8 mouse cellular contexts compared by ENCODE assay signal in the genomic region with DNA sequence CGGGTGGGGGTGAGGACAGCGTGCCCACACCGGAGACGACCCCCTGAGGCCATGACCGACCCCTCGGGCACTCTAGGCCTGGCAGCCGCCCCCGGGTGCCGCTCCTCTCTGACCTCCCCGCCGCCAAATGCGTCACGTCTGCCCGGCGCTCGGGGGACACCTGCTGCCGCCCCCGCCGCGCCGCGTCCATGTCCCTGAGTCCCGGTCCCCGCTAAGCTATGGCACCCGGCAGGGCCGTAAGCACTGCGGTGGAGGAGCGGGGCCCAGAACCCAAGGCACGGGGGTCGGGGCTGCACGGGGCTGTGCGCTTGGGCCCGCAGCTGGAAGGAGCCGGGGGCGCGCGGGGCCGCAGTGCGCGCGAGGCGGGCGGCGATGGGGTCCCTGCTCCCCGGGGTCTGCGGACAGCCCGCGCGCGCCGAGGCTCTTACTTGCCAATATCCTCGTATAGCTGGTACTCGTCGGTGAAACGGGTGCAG. TPM values are rescaled to one million over a fixed set of nuclear protein-coding genes. Genes with fewer than 3 reads are reported as not detected.
DNase-seq lines count a peak whose midpoint lies in the region; ATAC-seq and TF ChIP-seq lines count a peak whose summit lies in the region.

No protein-coding gene starts in this region.

- peak overlapping the region; percentile 64 for H3K4me2 ChIP-seq in hindbrain, postnatal 0 days (ENCODE audit: low read depth, low read length)
- H3K4me2 ChIP-seq in neural tube, embryonic 13.5 days, result peak overlapping the region; percentile 68

- DNase-seq in heart, embryonic 10.5 days (ENCODE audit: low spot score), result no peak
- no peak for DNase-seq in heart, postnatal 10 days
- DNase-seq in embryo, embryonic 11 days, result peak; percentile 18
- DNase-seq in hindbrain, postnatal 0 days (ENCODE audit: low spot score), result no peak
- no peak for DNase-seq in thymus, postnatal 10 days (ENCODE audit: low spot score in 2 of 2)
- DNase-seq in layer of hippocampus, adult 8-10 months (ENCODE audit: low spot score in 2 of 2), result no peak

- intact Hi-C loops in heart, postnatal 10 days (cut with DNase I), result no loop called here

- no peak for TF ChIP-seq CTCF in E14TG2a.4 (conservative IDR thresholded peaks at IDR 0.05; ENCODE audit: low read length)
- TF ChIP-seq CTCF in hindbrain, postnatal 0 days (IDR thresholded peaks at IDR 0.05; ENCODE audit: low read depth), result no peak

- peaks cover 98% of the 10 kb centered on the region for H3K27me3 ChIP-seq in heart, embryonic 10.5 days (ENCODE audit: insufficient read depth, poor library complexity, severe bottlenecking)
- peaks cover 39% of the 10 kb centered on the region for H3K27me3 ChIP-seq in E14TG2a.4 (ENCODE audit: insufficient read depth, low read length)
- peaks cover 14% of the 10 kb centered on the region; the same call in 1 of the 2 replicates for H3K27me3 ChIP-seq in hindbrain, postnatal 0 days (ENCODE audit: insufficient read depth, low read length)
- H3K27me3 ChIP-seq in neural tube, embryonic 13.5 days, result peaks cover 80% of the 10 kb centered on the region

- no peaks in the 10 kb centered on the region for H3K9me3 ChIP-seq in heart, embryonic 10.5 days
- no peaks in the 10 kb centered on the region for H3K9me3 ChIP-seq in E14TG2a.4 (ENCODE audit: low read length)
- H3K9me3 ChIP-seq in hindbrain, postnatal 0 days (ENCODE audit: low read length), result no peaks in the 10 kb centered on the region
- no peaks in the 10 kb centered on the region for H3K9me3 ChIP-seq in neural tube, embryonic 13.5 days

- 0 out of 2 replicates have a peak overlapping the region, but pooled peaks have one; percentile 1 for H3K27ac ChIP-seq in heart, embryonic 10.5 days
- peak overlapping the region; percentile 94 for H3K27ac ChIP-seq in hindbrain, postnatal 0 days
- peak overlapping the region; percentile 76 for H3K27ac ChIP-seq in neural tube, embryonic 13.5 days (replicated peaks)

- H3K9ac ChIP-seq in hindbrain, postnatal 0 days (replicated peaks; ENCODE audit: low read length), result peak overlapping the region; percentile 89
- H3K9ac ChIP-seq in neural tube, embryonic 13.5 days, result peak overlapping the region; percentile 86

- H3K36me3 ChIP-seq in heart, embryonic 10.5 days, result no peaks in the 10 kb centered on the region
- H3K36me3 ChIP-seq in E14TG2a.4 (ENCODE audit: insufficient read depth, low read length), result no peaks in the 10 kb centered on the region
- no peaks in the 10 kb centered on the region for H3K36me3 ChIP-seq in hindbrain, postnatal 0 days (ENCODE audit: insufficient read depth, low read length)
- no peaks in the 10 kb centered on the region for H3K36me3 ChIP-seq in neural tube, embryonic 13.5 days

- peaks cover 27% of the 10 kb centered on the region for H3K4me1 ChIP-seq in heart, embryonic 10.5 days
- H3K4me1 ChIP-seq in E14TG2a.4 (replicated peaks; ENCODE audit: low read depth, low read length), result peaks cover 82% of the 10 kb centered on the region
- peaks cover 12% of the 10 kb centered on the region for H3K4me1 ChIP-seq in hindbrain, postnatal 0 days (ENCODE audit: insufficient read depth, low read length)
- peaks cover 40% of the 10 kb centered on the region for H3K4me1 ChIP-seq in neural tube, embryonic 13.5 days (replicated peaks)

- peak; percentile 31 for ATAC-seq in hindbrain, postnatal 0 days
- peak; percentile 60 for ATAC-seq in neural tube, embryonic 13.5 days (ENCODE audit: low read depth)

- peak overlapping the region; percentile 70 for H3K4me3 ChIP-seq in heart, embryonic 10.5 days
- peak overlapping the region; percentile 92 for H3K4me3 ChIP-seq in E14TG2a.4 (replicated peaks; ENCODE audit: low read length)
- peak overlapping the region; percentile 77 for H3K4me3 ChIP-seq in hindbrain, postnatal 0 days (ENCODE audit: low read length)
- peak overlapping the region; percentile 70 for H3K4me3 ChIP-seq in neural tube, embryonic 13.5 days

- under 1% methylated on average over 54 of the region's 55 CpGs for WGBS in heart, embryonic 10.5 days
- 2% methylated on average over 51 of the region's 55 CpGs for WGBS in hindbrain, postnatal 0 days
- WGBS in neural tube, embryonic 13.5 days, result 1% methylated on average over 54 of the region's 55 CpGs

RNA-seq across cellular contexts. Expression of a gene that starts 1.1 kb away (rescaled TPM):
- 1.8 and 2.3 TPM in 2 replicates for polyA plus RNA-seq in heart, embryonic 10.5 days (2016; fragmentation: Nextera tagmentation; extraction: Ambion mirVana)
- total RNA-seq in heart, postnatal 10 days (2021), result 1 to 10 TPM; 7.4 to 7.7 TPM
- total RNA-seq in hindbrain, postnatal 0 days (2014; rRNA removed), result 188 and 212 TPM in 2 replicates
- 160 and 165 TPM in 2 replicates for polyA plus RNA-seq in hindbrain, postnatal 0 days (2015; fragmentation: Nextera tagmentation; extraction: Ambion mirVana)
- 55.6 and 55.8 TPM in 2 replicates for polyA plus RNA-seq in neural tube, embryonic 13.5 days (2015; fragmentation: Nextera tagmentation; extraction: Ambion mirVana)
- total RNA-seq in layer of hippocampus, adult 8-10 months (2022), result 1,000 to 10,000 TPM in 2 of 4 experiments, 100 to 1,000 TPM in 2; 958 to 1,016 (median 997) TPM

Comparison
In these comparisons a context has a peak if more than half of its experiments do, and no peak if none do; other contexts are left out.
1. H3K27ac ChIP-seq: peak in every context shown above with its lines; median percentile 94 in hindbrain, postnatal 0 days; 76 in neural tube, embryonic 13.5 days; 1 in heart, embryonic 10.5 days.
2. RNA of a gene that starts 1.1 kb away (total RNA-seq): 958 to 1,016 TPM in layer of hippocampus, adult 8-10 months and 188 to 212 TPM in hindbrain, postnatal 0 days; 7.4 to 7.7 TPM in heart, postnatal 10 days; every median in the first group is over 10 times any median in the second.
3. Peak in every context shown above with its lines, with median percentiles within 50 percentile points of each other: H3K4me3 ChIP-seq.